Mouse (Mus musculus) embryonic stem cell, embryonic (primary cell): ENCODE measurements around the gene Spata13.

Source experiments
- CTCF ChIA-PET, 4 experiments: fragments of 300-600 bp in 2 of 4; fragments of 350-600 bp in 2 of 4; sonication (Branson Sonifier 250); formaldehyde crosslinking; loops; one replicate each; lab custom pipeline; 2022; ENCODE audit warnings: inconsistent platforms in 2 of 4; lab: Charles Lee
- POLR2A ChIA-PET, 4 experiments: fragments of 300-600 bp in 2 of 4; fragments of 350-600 bp in 2 of 4; sonication (Branson Sonifier 250); formaldehyde crosslinking; loops; one replicate each; lab custom pipeline; 2022; ENCODE audit warnings: antibody characterized with exemption in 4 of 4, inconsistent platforms in 1 of 4; lab: Charles Lee

The Spata13 gene

GRCm38 (mm10) chr14:60796600-60797322, 163.0 kb downstream of the Spata13 start:
- CTCF ChIA-PET = interaction anchor here in 2 of 4 experiments (0.9 to 1.7 kb wide), 4 partner anchors 12 to 498 kb away, joined by 3 to 4 read pairs (median 4); partner anchors contain the start of gene Mipep (in 2 of the 2)

GRCm38 (mm10) chr14:60797596-60797995, 163.8 kb downstream of the Spata13 start:
- CTCF ChIA-PET = interaction anchor here in 1 of 4 experiments (1.0 to 1.1 kb wide), 2 partner anchors 13 to 497 kb away, joined by 3 to 4 read pairs; partner anchors contain the start of gene Mipep
- POLR2A ChIA-PET = no interaction called here

More at GRCm38 (mm10) chr14:60796600-60797322, 163.0 kb downstream of the Spata13 start:
- POLR2A ChIA-PET = no interaction called here

DNA sequence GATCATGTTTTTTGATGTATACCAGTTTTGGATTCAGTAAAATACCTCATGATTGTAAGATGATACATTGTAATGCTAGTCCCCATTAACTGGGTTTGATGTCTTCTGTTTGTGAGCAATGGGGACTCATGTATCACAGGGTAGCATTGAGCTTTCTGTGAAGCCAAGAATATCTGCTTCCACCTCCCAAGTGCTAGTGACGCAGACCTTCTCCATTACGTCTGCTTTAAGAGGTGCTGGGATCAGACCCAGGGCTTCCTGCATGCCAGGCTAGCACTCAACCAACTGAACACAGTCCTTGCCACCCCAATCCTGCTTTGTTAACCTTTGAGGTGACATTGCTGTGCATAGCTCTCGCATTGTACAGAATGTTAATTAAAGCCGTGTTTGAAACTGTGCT, 164.9 kb downstream of the Spata13 start:
- ChIA-PET POLR2A (no interaction called here), CTCF (interaction anchor here (0.6 to 3.7 kb wide), 12 partner anchors 14 to 497 kb away, joined by 3 to 27 read pairs (median 8); partner anchors contain the start of gene Mipep (in 1 of the 4))

- ChIA-PET CTCF (interaction anchor here (0.6 to 3.7 kb wide), 46 partner anchors 9 to 1554 kb away, joined by 3 to 27 read pairs (median 4); partner anchors contain the start of gene Mipep (in 2 of the 4)), POLR2A (interaction anchor here (0.7 to 1.3 kb wide), 5 partner anchors 15 to 531 kb away, joined by 3 to 4 read pairs (median 3); partner anchors contain the start of gene Mipep (in 1 of the 4))
These were observed 166.2 kb downstream of the Spata13 start for GRCm38 (mm10) chr14:60799762-60800728.

- ChIA-PET CTCF (interaction anchor here in 1 of 4 experiments (1.3 kb wide), 1 partner anchor 492 kb away, joined by 3 read pairs; no protein-coding TSS in a partner anchor), POLR2A (interaction anchor here in 1 of 4 experiments (1.2 kb wide), 1 partner anchor 16 kb away, joined by 3 read pairs; no protein-coding TSS in a partner anchor)
These were observed 168.2 kb downstream of the Spata13 start for GRCm38 (mm10) chr14:60802026-60802425.

- POLR2A ChIA-PET = interaction anchor here in 1 of 4 experiments (0.8 to 1.4 kb wide), 2 partner anchors 10 to 177 kb away, joined by 3 to 5 read pairs; no protein-coding TSS in a partner anchor
- CTCF ChIA-PET = interaction anchor here in 3 of 4 experiments (0.7 to 3.3 kb wide), 3 partner anchors 10 to 489 kb away, joined by 3 to 13 read pairs (median 8); no protein-coding TSS in a partner anchor
These were observed 171.2 kb downstream of the Spata13 start for GRCm38 (mm10) chr14:60804978-60805377.

DNA sequence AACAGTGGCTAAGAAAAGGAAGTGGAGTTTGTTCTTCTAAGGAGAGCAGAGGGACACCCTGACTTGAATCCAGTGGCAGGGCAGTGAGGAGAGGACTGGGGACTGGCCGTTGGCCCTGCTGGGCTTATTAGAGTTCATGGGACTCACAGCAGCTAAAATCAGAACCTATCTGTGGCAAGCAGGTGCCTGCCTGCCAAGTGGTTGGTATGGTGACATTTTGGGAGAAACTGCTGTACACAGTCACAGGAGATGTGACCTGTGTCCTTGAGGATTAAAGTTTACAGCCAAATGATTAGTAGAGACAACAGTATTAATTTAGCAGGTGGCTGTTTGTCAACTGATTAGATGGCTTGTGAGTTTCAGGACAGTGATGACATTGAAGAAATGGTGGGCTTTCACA, 172.1 kb downstream of the Spata13 start:
- ChIA-PET POLR2A (no interaction called here), CTCF (no interaction called here)

DNA sequence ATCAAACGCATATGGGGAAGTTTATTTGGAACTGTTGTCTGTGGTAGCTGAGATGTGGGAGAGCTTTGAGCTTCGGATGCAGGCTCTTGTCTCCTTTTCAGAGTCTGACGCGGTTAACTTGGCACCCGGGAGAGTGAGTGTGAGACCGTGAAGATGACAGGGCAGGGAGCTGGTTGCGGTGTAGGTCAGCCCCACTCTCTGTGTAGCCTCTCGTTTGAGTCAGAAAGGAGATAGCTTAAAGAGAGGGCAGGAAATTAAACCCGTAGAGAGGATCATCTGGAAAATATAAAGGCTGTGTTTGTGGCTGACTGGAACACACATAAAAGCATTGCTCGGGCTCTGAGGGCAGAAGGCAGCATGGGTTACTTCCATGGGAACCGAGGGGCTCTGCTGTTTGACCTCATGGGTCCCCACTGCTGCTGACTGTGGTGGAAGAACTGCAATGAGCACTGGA, 173.1 kb downstream of the Spata13 start:
- ChIA-PET CTCF (interaction anchor here in 1 of 4 experiments (1.2 kb wide), 1 partner anchor 470 kb away, joined by 3 read pairs; no protein-coding TSS in a partner anchor), POLR2A (no interaction called here)

DNA sequence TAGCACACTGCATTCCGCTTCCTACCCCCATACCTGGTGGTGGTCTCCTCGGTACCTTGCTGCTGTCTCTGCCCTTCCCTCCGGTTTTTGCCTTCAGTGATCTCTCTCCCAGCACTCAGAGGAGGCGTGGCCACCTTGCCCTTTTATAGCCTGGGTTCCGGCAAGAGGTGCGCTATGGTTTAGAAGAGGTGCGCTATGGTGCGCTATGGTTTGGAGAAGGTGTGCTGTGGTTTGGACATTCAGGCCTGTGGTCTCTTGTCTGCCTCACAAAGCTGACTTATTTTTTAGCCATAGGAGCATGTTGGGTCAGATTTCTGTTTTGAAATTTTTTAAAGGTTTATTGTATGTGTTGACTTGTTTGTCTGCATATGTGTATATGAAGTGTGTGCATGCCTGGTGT, 176.1 kb downstream of the Spata13 start:
- ChIA-PET CTCF (interaction anchor here in 1 of 4 experiments (0.6 kb wide), 1 partner anchor 456 kb away, joined by 3 read pairs; no protein-coding TSS in a partner anchor), POLR2A (interaction anchor here in 1 of 4 experiments (0.6 kb wide), 1 partner anchor 10 kb away, joined by 3 read pairs; no protein-coding TSS in a partner anchor)

GRCm38 (mm10) chr14:60811547-60811946, 177.7 kb downstream of the Spata13 start:
- CTCF ChIA-PET = no interaction called here

More at GRCm38 (mm10) chr14:60811547-60811946, 177.7 kb downstream of the Spata13 start:
- POLR2A ChIA-PET = no interaction called here
